Mouse (Mus musculus): ENCODE measurements around the gene Fam71a. TPM values are rescaled to one million over a fixed set of nuclear protein-coding genes. Genes with fewer than 3 reads are reported as not detected.

Fam71a gene
- polyA plus RNA-seq, 1 experiment from 2014 or later: not detected

- 0 out of 2 replicates have a peak, but pooled peaks cover 3% of the 10 kb centered on the region for H3K4me1 ChIP-seq (ENCODE audit: control insufficient read depth, insufficient read depth, low read length)
- H3K36me3 ChIP-seq (ENCODE audit: control insufficient read depth, insufficient read depth, low read length): no peaks in the 10 kb centered on the region
- H3K27ac ChIP-seq (ENCODE audit: low read depth, low read length): no peak overlapping the region
- no peak overlapping the region for H3K4me2 ChIP-seq
- ATAC-seq (ENCODE audit: low FRiP score) (no peak), DNase-seq (ENCODE audit: low spot score, missing footprints) (no peak)
- no peaks in the 10 kb centered on the region for H3K9me3 ChIP-seq (ENCODE audit: control insufficient read depth, low read length)
- H3K4me3 ChIP-seq (ENCODE audit: low read depth, low read length): no peak overlapping the region
- H3K9ac ChIP-seq (ENCODE audit: low read length): no peak overlapping the region
- H3K27me3 ChIP-seq (ENCODE audit: control insufficient read depth, insufficient read depth, low read length): no peaks in the 10 kb centered on the region
- 83% methylated on average over 7 of the region's 7 CpGs for WGBS
Measured at GRCm38 (mm10) chr1:191114868-191115267, 49.7 kb downstream of the Fam71a start.

Other genes starting within 250 kb of the Fam71a start
- 65.5 and 65.7 TPM in 2 replicates for gene Angel2, start 239.7 kb downstream of the Fam71a start, polyA plus RNA-seq (2014; fragmentation: Nextera tagmentation; extraction: Ambion mirVana)
- 52.8 and 58.9 TPM in 2 replicates for gene Vash2, start 185.5 kb downstream of the Fam71a start, polyA plus RNA-seq (2014; fragmentation: Nextera tagmentation; extraction: Ambion mirVana)
- gene Flvcr1, start 138.7 kb downstream of the Fam71a start, polyA plus RNA-seq (2014; fragmentation: Nextera tagmentation; extraction: Ambion mirVana): 11.3 and 11.9 TPM in 2 replicates
- not detected in 2 replicates for gene Spata45, start 128.2 kb downstream of the Fam71a start, polyA plus RNA-seq (2014; fragmentation: Nextera tagmentation; extraction: Ambion mirVana)
- 11.3 and 11.6 TPM in 2 replicates for gene Tatdn3, start 101.9 kb downstream of the Fam71a start, polyA plus RNA-seq (2014; fragmentation: Nextera tagmentation; extraction: Ambion mirVana)
- 21.9 and 22.8 TPM in 2 replicates for gene Nsl1, start 101.8 kb downstream of the Fam71a start, polyA plus RNA-seq (2014; fragmentation: Nextera tagmentation; extraction: Ambion mirVana)
- 2.9 and 3.5 TPM in 2 replicates for gene Batf3, start 67.0 kb downstream of the Fam71a start, polyA plus RNA-seq (2014; fragmentation: Nextera tagmentation; extraction: Ambion mirVana)
- gene Atf3, start 53.2 kb upstream of the Fam71a start, polyA plus RNA-seq (2014; fragmentation: Nextera tagmentation; extraction: Ambion mirVana): 3.8 and 4.6 TPM in 2 replicates
- 70.5 and 77.9 TPM in 2 replicates for gene Nenf, start 153.4 kb upstream of the Fam71a start, polyA plus RNA-seq (2014; fragmentation: Nextera tagmentation; extraction: Ambion mirVana)
- 38.5 and 39.1 TPM in 2 replicates for gene Tmem206, start 161.1 kb upstream of the Fam71a start, polyA plus RNA-seq (2014; fragmentation: Nextera tagmentation; extraction: Ambion mirVana)
- 14.8 and 19.2 TPM in 2 replicates for gene Ppp2r5a, start 238.5 kb upstream of the Fam71a start, polyA plus RNA-seq (2014; fragmentation: Nextera tagmentation; extraction: Ambion mirVana)